Mouse (Mus musculus) CD8-positive naive resting alpha-beta T cell, adult 57 days (primary cell): ENCODE measurements around the gene Prrg4. TPM values are rescaled to one million over a fixed set of nuclear protein-coding genes. Genes with fewer than 3 reads are reported as not detected.

Experiments used
- total RNA-seq: library from RNA; stranded (reverse); gene quantifications from one replicate; pipeline ENCODE4 v1.2.4, GENCODE M21; 2023

The Prrg4 gene
- total RNA-seq = 8.9 TPM

GRCm38 (mm10) chr2:104849276-104849990, at the start of gene Prrg4:
Gene Prrg4, minus strand, starts transcription at chr2:104849876.

GRCm38 (mm10) chr2:104867282-104867855, 17.7 kb upstream of the Prrg4 start, which contains the start of gene Ccdc73:
Gene Ccdc73, plus strand, starts transcription at chr2:104867805.

GRCm38 (mm10) chr2:104816371-104816827, 33.3 kb downstream of the Prrg4 start, which contains the start of gene Qser1:
Gene Qser1, minus strand, starts transcription at chr2:104816760.

Other genes starting within 250 kb of the Prrg4 start
- gene Tcp11l1, start 137.7 kb downstream of the Prrg4 start, total RNA-seq = 2.8 TPM
- gene Pin1rt1, start 133.5 kb downstream of the Prrg4 start, total RNA-seq = not detected
- not detected for gene Depdc7, start 107.0 kb downstream of the Prrg4 start, total RNA-seq
- gene Qser1, start 33.1 kb downstream of the Prrg4 start, total RNA-seq = 8.5 TPM
- gene Ccdc73, start 17.9 kb upstream of the Prrg4 start, total RNA-seq = not detected
- gene Eif3m, start 167.2 kb upstream of the Prrg4 start, total RNA-seq = 161 TPM
- gene Gm11060, start 242.1 kb upstream of the Prrg4 start, total RNA-seq = not detected